Mouse (Mus musculus) cerebellum, adult 9-10 months (tissue): ENCODE measurements around the gene Rel.
A peak's percentile ranks its signal among the peaks of the same experiment; 100 is the strongest.

ENCODE experiments used
- DNase-seq: peaks from one replicate; pipeline ENCODE4 v3.0.0; 2022

The Rel gene

DNA sequence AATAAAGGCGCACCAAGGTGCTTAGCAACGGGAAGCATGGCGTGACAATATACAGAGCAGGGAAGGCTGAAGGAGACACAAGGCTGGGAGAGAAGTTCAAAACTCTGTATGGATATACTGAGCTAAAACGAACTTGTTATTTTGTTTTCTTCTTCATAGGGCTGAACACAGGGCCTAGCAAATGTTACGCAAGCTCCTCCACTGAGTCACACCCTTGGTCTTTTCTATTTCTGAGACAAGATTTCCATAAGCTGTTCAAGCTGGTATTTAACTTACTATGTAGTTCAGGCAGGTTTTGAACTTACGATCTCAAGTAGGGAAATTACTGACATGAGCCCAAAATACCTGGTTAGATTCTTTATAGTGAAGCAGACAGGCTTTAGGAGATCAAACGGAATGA is 29.4 kb downstream of the Rel start:
- no peak for DNase-seq

DNA sequence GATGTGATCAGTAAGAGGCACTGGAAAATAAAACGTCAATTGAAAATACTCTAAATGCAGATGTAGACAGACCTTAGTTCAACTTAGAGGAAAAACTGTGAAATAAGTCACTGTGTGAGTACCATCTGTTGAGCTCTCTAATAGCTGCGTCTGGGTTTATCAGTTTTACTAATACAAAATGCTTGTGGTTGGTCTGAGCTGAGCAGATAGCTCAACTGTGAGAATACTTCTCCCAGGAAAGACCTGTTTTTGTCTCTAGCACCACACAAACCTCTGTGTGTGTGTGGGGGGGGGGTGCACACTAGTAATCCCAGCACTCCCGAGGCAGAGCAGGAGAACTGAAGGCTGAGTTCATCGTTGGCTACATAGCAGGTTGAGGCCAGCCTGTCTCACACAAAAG is 29.9 kb downstream of the Rel start:
- DNase-seq, result no peak

DNA sequence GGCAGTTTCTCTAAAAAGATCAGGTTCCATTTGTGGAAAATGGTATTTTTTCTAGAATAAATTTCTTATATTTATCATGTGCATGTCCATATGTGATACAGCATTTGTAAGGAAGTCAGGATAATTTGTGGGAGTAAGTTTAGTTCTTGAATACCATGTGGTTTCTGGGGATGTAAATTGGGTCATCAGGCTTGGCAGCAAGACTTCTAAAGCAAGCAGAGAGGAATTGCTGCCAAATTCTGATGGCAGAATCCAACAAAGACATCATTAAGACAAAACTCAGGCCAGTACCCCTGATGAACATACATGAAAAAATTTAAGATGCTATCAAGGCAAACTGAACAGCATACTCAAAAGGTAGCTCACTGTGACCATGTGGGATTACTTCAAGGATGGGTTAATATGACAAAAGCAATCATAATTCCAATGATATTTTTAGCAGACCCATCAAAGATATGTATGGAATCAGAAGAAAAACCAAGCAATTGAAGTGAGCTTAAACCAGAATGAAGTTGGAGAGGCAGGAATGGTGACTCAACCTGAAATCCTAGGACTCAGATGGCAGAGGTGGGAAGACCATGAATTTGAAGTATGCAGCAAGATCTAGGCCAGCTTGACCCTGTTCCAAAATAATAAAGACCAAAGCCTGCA is 34.8 kb downstream of the Rel start:
- DNase-seq, result peak; percentile 65

DNA sequence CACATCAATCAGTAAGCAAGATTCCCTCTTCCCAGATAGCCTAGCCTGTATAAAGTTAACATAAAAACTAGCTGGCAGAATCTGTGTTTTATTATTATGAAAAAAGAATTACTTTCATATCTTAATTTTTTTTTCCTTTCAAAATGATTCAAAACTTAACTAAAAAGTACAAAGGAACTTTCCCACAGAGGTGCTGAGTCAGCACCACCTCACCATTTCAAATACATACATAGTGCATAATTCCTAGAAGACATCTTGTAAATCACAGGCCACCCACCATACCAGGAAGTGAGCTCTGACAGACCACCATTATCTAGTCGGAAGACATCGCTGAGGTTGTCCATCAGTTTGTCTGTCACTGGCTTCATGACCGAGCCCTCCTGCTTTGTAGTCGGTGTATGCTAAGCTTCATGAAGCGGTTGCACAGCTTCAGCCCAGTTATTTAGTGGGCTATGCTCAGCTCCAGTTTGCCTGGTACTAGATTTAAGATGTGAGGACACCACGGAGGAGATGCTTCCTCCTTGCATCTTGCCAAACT is 36.0 kb downstream of the Rel start:
- no peak for DNase-seq

DNA sequence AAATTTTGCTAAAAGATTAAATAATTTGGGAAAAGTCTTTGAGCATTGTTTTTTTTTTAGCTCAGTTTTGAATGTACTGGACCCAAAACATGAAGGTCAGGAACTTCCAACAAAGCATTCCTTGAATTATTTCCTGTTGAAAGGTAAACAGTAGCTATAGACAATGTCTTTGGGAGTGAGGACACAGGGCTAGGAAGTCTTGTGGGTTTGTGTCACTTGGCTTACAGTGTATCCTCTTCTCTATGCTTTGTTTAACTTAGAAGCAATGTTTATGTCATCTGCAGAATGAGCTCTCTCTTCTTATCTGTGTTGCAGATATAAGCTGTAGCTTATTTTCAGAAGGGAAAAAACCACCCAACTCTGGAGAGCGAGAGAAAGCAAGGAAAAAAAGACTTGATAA is 37.9 kb downstream of the Rel start:
- DNase-seq, result no peak

DNA sequence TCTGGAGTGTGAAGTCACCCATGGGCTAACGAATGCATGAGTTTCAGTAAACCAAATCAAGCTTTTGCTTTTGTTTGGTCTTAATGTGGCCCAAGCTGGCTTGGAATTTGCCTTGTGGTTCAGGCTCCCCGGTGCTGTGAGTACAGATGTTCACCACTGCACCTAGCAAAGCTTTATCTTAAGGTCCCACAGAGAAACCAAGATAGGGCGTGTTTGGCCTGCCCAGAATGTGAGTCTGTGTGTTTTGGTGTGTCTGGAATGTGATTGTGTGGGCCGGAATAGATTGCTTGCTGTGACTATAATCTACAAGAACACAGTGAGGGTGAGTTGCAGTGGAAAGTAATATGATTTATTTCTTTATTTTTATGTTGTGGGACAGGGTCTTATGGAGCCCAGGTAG is 40.6 kb downstream of the Rel start:
- no peak for DNase-seq

DNA sequence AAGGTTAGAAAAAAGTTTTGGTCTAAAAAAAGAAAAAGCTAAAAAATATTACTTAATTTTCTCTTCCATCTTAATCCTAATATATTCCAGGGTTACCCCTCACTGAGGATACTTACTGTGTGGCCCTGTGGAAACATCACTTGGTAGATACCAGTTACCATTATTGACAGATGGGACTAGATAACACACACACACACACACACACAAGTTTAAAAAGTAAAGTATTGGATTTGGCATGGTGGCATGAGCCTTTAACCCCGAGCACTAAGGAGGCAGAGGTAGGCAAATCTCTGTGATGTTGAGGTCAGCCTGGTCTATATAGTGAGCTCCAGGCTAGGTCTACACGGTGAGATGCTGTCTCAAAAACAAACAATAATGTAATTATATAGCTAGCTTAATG is 42.6 kb downstream of the Rel start:
- no peak for DNase-seq

DNA sequence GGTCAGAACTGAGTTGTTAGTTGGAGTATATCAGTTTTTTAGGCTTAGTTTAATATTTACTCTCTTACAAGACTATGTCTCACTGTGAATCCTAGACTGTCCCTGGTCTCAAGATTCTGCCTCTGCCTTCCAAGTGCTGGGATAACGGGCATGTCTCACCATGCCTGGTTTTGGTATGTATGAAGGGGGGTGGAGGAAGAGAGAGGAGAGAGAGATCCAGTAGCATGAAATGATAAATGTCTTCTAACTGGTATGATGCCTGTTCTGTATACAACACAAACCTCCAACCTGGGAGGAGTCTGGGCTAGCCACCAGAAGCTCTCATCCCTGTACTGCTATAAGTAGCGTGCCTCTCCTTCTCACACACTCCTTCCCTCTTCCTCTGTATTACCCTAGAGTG is 44.3 kb downstream of the Rel start:
- no peak for DNase-seq

DNA sequence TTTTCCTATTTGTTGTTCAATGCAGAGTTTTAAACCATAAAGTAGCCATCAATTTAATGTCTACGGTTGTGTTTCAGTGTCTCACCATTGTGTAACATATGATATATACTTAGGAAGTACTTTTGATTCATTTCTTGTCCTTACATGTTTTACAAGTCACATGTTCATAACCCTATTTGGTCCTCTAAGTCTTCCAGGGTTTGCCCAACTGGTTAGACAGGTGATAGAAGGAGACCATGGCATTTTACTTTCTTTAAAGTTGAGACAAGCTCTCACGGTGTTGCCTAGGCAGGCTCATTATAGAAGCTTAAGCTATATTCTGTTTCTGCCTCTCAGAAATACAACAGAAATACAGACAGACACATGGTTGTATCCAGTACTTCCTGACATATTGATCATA is 44.9 kb downstream of the Rel start:
- no peak for DNase-seq

DNA sequence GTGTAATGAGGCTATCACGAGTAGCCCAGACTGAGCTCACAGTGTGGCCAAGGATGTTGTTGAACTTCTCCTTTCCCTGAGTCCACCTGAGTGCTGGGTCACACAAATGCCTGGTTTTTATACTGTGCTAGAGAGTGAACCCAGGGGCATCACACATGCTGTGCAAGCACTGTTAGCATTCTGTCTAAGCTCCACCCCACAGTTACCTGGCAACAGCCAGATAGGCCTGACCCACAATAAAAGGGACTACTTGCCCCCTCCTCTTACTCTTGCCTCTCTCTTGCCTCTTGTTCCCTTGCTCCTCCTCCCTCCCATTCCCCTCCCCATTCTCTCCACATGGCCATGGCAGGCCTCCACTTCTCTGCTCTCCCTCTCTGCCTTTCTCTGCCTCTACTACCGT is 48.4 kb downstream of the Rel start:
- no peak for DNase-seq

DNA sequence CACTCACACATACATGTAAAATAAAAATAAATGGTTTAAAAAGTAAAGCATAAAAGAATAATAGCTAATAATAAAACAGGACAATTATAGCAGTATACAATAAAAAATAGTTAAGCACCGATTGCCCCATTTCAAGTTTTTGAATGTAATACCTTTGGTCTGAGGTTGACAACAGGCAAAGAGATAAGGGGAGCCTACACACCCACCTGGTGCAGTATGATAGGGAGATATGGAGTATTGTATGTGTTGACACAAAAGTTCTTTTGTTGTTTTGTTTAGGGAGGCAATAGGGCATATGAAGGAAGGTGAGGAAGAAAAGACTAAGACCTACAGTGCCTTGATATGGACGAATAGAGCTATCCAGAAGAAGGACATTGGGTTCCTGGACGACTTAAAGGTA is 50.9 kb downstream of the Rel start:
- DNase-seq, result no peak

DNA sequence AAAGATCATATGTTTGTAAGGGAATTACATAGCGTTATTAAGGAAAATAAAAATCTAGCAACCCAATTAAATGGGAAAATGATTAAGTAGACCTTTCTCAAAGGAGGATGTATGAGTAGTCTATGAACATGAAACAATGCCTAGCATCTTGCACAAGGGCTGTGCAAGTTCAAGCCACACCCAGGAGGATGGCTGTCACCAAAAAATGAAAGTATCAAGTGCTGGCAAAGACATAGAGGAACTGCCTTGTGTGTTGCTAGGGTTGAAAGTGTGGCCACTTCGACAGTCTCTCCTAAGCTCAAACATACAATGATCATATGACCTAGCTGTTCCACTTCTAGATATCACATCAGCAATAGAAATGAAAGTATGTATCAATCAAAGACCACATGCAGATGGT is 51.9 kb downstream of the Rel start:
- no peak for DNase-seq

DNA sequence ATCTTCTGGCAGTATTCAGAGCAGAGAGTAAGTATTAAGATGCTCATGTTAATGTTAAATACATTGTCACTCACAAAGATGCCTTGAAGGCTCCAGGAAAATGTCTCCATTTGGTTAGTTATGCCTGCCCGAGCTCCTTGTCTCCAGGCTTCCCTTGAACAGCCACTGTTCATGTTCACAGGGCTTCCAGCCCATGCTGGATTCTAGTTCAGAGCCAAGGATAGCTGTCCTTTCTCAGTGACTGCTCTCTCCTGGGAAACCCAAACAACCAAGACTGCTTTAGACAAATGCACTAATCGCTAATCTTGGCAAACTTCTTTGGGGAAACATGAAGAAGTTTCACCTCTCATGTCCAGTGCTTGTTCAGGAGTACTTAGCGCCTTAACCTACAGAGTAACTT is 58.5 kb downstream of the Rel start:
- no peak for DNase-seq

DNA sequence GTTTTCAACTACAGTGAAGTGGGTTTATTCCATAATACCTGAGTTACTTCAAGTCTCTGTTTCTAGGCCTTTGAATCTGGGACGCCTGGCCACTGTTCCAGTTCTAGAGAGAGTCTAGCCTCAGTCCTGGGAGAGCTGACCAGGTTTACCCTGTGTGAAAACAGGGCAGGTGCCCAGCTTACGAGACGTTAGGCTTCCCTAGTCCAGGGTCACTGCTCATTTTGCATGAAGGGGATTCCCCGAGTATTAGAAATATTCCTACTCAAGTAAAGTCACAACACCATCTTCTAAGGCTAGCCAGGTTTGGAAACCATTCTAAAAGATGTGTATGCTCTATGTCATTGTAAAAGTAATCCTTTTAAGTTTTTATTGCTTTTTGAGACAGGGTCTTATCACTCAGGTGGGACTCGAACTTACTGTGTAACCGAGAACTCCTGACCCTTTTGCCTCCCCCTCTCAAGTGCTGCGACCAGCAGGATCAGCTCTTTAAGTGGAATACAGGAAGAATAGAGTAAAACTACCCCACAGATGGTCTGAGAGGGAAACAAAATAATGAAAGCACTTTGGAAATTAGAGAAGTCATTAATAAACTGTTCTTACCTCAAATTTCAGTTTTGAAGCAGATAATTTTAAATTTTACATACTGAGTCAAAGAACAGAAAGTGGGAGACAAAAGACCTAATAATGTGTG is 66.0 kb downstream of the Rel start:
- DNase-seq, result no peak

DNA sequence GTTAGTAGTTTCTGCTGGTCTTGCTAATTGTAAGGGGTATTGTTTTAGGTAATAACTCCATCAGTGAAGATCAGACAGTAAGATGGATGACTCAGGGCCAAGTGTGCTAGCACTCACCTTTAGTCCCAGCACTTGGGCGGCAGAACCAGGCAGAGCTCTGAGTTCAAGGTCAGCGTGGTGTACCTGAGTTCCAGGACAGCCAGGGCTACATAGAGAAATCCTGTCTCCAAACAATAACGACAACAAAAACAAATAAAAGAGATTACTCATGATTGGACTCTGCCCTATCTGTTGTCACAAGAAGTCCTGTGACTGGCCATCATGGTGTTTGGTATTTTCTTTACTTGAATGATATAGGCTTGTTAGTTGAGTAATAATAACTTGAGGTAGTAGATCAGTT is 68.9 kb downstream of the Rel start:
- DNase-seq, result no peak

DNA sequence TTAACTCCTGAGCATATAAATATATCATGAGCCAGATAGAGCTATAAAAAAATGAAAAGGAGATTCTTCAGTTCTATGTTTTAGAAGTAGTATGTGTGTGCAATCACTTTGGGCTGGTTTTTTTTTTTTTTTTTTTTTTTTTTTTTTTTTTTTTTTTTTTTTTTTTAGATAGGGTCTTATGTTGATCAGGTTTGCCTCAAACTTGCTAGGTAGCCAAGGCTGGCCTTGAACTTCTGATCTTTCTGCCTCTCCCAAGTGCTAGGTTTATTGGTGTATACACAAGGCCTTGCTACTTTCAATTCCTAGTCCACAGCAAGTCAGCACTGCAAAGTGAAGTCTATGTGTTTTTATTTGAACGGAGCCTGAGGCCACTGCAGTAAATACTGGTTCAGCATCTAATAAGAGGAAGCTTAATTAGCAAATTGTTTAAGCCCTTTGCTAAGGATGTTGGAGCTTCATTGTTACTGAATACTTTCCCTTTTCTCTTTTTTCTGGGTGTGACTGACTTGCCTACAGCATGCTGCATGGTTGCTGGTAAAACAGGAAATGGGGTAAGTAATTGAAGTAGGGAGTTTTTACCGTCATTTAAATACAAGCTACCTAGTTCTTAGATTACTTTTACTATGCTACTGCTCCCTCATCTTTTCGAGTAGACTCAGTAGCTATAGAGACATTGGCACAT is 71.2 kb downstream of the Rel start:
- DNase-seq, result no peak

DNA sequence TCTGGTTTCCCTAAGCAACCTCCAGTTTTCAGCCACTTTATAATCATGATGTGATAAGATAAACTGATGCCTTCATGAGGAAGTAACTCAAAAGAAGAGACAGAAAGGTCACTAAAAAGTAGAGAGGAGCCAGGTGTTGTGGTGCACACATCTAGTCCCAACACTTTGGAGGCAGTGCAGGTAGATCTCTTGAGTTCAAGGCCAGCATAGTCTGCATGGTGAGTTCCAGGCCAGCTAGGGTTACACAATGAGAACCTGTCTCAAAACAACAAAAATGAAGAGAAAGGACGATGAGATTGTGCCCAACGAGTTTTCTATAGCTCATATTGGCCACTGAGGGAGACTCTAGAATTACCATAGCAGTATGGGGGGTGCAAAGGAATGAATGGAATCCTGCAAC is 72.2 kb downstream of the Rel start:
- no peak for DNase-seq

DNA sequence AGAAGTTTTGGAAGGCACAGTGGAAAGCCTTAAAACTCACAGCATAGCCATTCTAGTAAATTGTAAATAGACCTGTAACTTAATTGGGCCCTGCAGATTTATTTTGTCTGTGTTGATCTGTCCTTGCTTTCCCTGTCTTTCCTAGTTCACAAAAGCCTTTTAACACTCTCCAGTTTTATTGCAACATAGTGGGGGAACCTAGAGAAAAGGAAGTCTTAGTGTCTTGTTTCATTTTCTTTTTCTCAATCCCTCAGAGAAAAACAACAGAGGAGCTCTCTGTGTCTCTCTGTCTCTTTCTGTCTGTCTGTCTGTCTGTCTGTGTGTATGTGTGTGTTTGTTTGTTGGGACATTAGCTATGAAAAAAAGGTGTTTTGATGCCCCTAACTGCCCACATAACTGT is 74.9 kb downstream of the Rel start:
- no peak for DNase-seq

DNA sequence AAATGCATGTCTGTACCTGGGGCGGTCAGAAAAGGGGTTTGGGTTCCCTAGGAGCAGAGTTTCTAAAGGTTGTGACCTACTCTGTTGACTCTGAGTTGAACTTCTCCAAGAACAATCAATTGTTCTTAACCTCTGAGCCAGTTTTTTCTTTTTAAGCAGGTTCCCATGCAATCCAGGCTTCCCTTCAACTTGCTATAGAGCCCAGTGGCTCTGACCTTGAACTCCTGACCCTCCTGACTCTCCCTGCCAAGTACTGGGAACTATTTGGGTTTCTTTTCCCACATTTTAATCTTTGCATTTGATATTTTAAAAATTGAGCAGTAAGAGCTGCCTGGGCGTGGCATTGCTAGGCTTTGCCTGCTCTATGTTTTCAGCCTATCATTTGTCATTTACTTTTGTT is 77.5 kb downstream of the Rel start:
- no peak for DNase-seq

DNA sequence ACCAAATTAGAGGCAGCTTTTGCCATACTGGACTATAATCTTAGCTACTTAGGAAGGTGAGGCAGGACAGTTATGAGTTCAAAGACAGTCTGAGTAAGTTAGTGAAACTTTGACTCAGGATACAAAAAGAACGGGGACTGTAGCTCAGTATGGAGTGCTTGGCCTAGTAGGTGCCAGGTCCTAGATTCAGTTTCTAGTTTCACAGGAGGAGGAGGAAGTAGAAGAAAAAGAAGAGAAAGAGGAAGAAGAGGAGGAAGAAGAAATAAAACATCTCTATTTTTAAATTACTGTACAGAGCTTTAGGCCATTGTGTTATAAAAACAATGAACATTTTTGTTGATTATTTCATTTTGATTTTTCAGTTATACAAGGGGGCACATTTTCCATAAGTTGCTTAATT is 82.7 kb downstream of the Rel start:
- no peak for DNase-seq
